Comparison of ENCODE assay signal across 14 mouse cellular contexts in genomic region chr7:16329146-16329545, GRCm38 (mm10).
"Had no signal": no experiment of that assay in that cellular context is flagged by ENCODE, and none has a peak within 500 bp of the region (broad histone marks: within the 10 kb centered on the region; RNA-seq: fewer than 3 reads in every experiment).

No protein-coding gene starts in this region.

- H3K27me3 ChIP-seq: liver, embryonic 13.5 days; midbrain, embryonic 12.5 days; midbrain, embryonic 15.5 days; neural tube, embryonic 13.5 days; stomach, embryonic 15.5 days had no signal

- H3K4me3 ChIP-seq: liver, embryonic 13.5 days; midbrain, embryonic 12.5 days; midbrain, embryonic 15.5 days; neural tube, embryonic 13.5 days; stomach, embryonic 15.5 days had no signal

- DNase-seq: kidney, adult 2 months; kidney, postnatal 36 days; left cerebral cortex, postnatal 4 days; liver, embryonic 13.5 days; lung, embryonic 14.5 days; retina, postnatal 1 day; right cerebral cortex, postnatal 25 days; spleen, adult 18-20 months; thymus, postnatal 25 days had no signal

- H3K4me2 ChIP-seq: liver, embryonic 13.5 days; lung, embryonic 14.5 days; midbrain, embryonic 12.5 days; midbrain, embryonic 15.5 days; neural tube, embryonic 13.5 days; stomach, embryonic 15.5 days had no signal

- H3K27ac ChIP-seq: kidney, postnatal 0 days; liver, embryonic 13.5 days; midbrain, embryonic 12.5 days; midbrain, embryonic 15.5 days; neural tube, embryonic 13.5 days; stomach, embryonic 15.5 days had no signal
